Mouse (Mus musculus) ovary, postnatal 14 days (tissue): ENCODE results near the gene Tnrc6c.
"Not testable (repeated sequence)": the region's sequence is repeated elsewhere in the genome, so short reads cannot be mapped to it uniquely, and the experiment has no call there.

Experiments used
- DNase-seq: peaks from one replicate; pipeline ENCODE4 v3.0.0; 2022; ENCODE audit warnings: low spot score

Gene Tnrc6c

GRCm38 (mm10) chr11:117770407-117770806 lies 116.3 kb downstream of the Tnrc6c start:
- DNase-seq = no peak

- DNase-seq = no peak
These were observed 118.3 kb downstream of the Tnrc6c start for GRCm38 (mm10) chr11:117772352-117772751.

DNA sequence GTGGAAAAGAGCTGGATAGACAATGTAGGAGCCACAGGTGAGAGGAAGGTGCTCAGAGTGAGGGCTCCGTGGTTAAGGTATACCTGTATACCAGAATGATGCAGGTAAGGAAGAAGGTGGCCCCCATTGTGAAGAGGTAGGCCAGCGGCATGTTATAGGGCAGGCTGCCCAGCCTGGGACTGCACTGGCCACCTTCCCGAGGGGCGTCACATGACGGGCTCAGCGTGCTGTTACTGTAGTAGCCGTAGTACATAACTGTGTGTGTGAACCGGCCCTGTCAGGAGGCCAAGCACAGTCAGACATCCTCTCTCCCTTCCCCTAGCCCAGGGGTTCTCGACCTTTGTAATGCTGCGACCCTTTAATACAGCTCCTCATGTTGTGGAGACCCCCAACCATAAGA lies 120.8 kb downstream of the Tnrc6c start:
- no peak for DNase-seq

GRCm38 (mm10) chr11:117775540-117775939 lies 121.5 kb downstream of the Tnrc6c start:
- no peak for DNase-seq

GRCm38 (mm10) chr11:117776085-117776792 lies 122.2 kb downstream of the Tnrc6c start:
- no peak for DNase-seq

- no peak for DNase-seq
These were observed 123.0 kb downstream of the Tnrc6c start for GRCm38 (mm10) chr11:117777111-117777510.

GRCm38 (mm10) chr11:117778031-117778430 lies 123.9 kb downstream of the Tnrc6c start:
- no peak for DNase-seq

- DNase-seq = no peak
These were observed 124.9 kb downstream of the Tnrc6c start for GRCm38 (mm10) chr11:117778851-117779433.

- peak; percentile 51 for DNase-seq
These were observed 125.5 kb downstream of the Tnrc6c start for GRCm38 (mm10) chr11:117779434-117780198.

- no peak for DNase-seq
These were observed 126.1 kb downstream of the Tnrc6c start for GRCm38 (mm10) chr11:117780199-117780515.

- peak; percentile 75 for DNase-seq
These were observed 126.6 kb downstream of the Tnrc6c start for GRCm38 (mm10) chr11:117780582-117781111.

DNA sequence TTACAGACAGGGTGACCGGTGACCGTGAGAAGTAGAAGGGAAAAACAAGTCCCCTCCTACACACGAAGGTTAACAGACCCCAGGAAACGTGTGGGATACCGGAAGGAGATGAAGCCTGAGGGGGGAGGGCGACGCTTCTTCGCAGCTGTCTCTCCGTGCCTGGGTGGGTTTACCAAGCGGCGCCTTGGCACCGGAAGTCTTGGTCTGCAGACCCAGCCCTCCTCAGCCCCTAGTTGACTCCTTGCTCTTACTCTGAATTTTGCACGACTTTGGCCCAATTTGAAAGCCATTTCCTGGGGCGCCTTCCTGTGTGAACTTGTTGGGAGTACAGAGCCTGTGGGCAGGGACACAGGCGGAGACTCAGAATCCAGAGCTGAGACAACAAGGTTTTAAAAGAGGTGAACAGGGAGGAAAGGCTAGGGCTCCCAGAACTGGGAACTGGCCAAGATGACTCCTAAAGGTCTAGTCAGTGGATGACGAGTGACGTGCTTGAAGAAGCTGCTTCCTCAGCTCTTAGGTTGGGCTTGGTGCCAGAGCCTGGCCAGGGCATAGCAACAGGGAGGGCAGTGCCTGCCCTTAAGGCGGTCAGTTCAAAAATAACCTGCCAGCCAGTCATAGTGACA lies 127.2 kb downstream of the Tnrc6c start:
- no peak for DNase-seq

DNA sequence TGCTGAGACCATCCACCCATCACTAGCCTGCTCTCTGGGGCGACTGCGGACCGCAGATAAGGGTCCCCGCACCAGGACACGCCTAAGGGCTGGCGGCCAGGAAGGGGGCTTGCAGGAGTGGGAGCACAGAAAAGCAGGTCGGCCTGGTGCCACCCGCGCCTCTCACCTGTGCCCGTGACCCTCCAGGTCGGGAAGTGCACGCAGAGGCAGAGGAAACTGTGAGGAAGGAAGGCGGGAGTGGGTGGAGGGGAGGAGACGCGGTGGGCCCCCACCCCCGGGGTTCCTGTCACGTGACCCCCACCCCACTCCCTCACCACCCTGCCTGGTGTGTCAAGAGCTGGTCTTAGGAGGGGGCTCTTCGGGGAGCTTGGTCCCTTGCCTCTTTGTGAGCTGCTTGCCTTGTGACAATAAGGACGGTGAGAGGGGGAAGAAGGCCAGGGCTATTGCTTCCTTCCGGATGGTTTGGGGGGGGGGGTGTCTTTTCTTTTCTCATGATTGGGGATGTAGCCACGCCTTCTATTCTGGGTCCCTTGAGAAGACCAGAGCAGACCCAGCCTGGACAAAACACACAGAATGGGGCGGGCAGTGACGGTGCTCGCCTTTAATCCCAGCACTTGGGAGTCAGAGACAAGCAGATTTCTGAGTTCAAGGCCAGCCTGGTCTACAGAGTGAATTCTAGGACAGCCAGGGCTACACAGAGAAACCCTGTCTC lies 128.1 kb downstream of the Tnrc6c start, which contains the start of the genes Tmc8 and Tmc6:
TSS of gene Tmc8 (plus strand) at position 84 of the 712 bp plus-strand sequence.
TSS of gene Tmc6 (minus strand) at position 206 of the 712 bp plus-strand sequence.
- DNase-seq = no peak

DNA sequence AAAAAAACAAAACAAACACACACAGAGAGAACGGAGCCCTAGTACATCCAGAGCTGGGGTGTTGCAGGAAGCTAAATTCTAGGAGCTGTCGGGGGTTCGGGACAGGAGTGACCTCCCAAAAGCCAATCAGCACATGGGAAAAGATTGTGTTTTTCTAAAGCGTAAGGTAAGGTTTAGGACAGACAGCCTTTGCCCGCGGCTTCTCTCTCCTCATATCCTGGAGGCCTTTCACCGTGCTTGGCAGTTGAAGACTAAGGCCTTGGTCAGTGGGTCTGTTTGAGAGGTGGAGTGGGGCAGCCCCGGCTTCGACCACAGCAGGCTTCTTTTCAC lies 128.6 kb downstream of the Tnrc6c start:
- no peak for DNase-seq

GRCm38 (mm10) chr11:117783089-117783488 lies 129.0 kb downstream of the Tnrc6c start:
- no peak for DNase-seq

DNA sequence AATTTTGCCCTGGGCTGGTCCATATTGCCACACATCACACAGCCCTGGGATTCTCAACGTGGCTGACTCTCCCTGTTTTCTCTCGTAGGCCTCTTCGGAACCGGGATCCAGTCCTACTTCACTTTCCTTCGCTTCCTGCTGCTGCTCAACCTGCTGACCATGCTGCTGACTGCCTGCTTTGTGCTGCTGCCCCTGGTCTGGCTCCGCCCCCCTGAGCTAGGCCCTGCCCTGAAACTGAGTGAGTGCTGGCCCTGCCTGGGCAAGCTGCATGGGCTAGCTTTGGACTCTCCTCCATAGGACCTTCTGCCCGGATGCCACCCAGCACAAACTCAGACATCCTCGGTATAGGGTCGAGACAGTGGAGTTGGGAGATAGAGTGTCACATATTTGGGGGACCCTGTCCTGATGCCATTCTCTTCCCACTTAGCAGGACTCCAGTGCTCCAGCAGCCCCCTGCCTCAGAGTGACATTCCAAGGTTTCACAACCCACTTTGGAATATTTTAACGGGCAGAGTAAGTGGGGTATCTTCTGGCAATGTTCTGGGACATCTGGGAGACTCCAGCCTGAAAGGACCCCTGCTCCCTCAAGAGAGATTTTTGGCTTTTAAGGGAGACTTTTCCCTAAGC lies 129.7 kb downstream of the Tnrc6c start:
- DNase-seq = no peak

GRCm38 (mm10) chr11:117786294-117786693 lies 132.2 kb downstream of the Tnrc6c start:
- no peak for DNase-seq

GRCm38 (mm10) chr11:117788481-117788880 lies 134.4 kb downstream of the Tnrc6c start:
- not testable (repeated sequence) for DNase-seq

DNA sequence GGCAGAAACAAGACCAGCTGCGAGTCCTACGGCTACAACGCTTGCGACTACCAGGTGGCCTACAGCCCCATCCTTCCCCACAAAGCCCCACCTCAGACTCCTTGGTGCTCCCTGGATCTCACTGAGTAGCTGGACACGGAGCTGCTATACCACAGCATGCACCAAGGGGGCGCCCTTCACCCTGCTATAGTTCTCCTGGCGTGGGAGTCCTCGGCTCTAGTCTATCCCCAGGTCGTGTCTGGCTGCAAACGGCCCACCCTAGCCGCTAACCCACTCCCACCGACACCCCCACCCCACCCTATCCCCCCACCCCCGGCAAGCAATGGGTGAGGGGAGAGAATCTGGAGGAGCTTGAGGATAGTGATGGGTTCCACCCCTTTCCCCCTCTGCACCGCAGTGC lies 136.2 kb downstream of the Tnrc6c start:
- peak; percentile 69 for DNase-seq

DNA sequence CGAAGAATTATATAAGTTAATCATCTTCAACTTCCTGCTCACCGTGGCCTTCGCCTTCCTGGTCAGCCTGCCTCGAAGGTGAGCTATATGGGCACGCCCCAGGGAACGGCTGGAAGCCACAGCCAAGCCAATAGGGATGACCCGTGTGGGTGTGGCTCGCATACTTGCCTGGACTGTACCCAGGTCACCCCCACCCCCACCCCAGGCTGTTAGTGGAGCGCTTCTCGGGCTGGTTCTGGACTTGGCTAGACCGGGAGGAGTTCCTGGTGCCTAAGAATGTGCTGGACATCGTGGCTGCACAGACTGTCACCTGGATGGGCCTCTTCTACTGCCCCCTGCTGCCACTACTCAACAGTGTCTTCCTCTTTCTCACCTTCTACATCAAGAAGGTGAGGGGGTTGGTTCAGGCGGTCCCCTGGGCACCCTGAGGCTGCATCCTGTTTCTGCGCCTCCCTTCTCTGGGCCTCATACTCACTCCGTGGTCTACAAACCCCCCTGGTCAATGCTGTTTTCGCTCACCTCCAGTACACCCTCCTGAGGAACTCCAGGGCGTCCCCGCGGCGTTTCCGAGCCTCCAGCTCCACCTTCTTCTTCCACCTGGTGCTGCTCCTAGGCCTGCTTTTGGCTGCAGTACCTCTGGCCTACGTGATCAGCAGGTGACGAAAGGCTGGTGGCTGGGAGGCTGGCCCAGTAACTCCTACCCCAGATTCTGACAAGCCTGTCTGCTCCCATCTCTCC lies 136.8 kb downstream of the Tnrc6c start:
- no peak for DNase-seq

- no peak for DNase-seq
These were observed 137.3 kb downstream of the Tnrc6c start for GRCm38 (mm10) chr11:117791441-117791761.
